Mouse (Mus musculus) MEL (cell line): ENCODE results near the gene 9430097D07Rik. TPM values are rescaled to one million over a fixed set of nuclear protein-coding genes. Genes with fewer than 3 reads are reported as not detected.

Experiments used
- DNase-seq: peaks from one replicate; pipeline ENCODE4 v3.0.0; 2011; ENCODE audit warnings: low read depth, low spot score
- H3K27ac ChIP-seq: 2 replicates; pipeline ENCODE4 v1.5.1; 2012; ENCODE audit warnings: low read depth, mild to moderate bottlenecking, control low read depth, low read length, moderate library complexity; ENCODE audit not compliant: control insufficient read depth
- H3K27me3 ChIP-seq, 2 experiments: fragments of 150-350 bp in 1 of 2; sonication (generic) in 1 of 2; 2 replicates each; pipeline ENCODE4 v1.6.1; 2012; ENCODE audit warnings: low read length in 2 of 2, mild to moderate bottlenecking in 2 of 2, improper control_type of control experiment in 1 of 2, moderate library complexity in 1 of 2; ENCODE audit not compliant: insufficient read depth in 2 of 2, control insufficient read depth in 1 of 2
- H3K36me3 ChIP-seq, 2 experiments: 2 replicates each; pipeline ENCODE4 v1.6.1; 2012 to 2014; ENCODE audit warnings: low read length in 2 of 2, improper control_type of control experiment in 1 of 2, inconsistent platforms in 1 of 2, mild to moderate bottlenecking in 1 of 2; ENCODE audit not compliant: insufficient read depth in 2 of 2, control insufficient read depth in 1 of 2
- H3K4me1 ChIP-seq, 2 experiments: fragments of 150-350 bp in 1 of 2; sonication (generic) in 1 of 2; 2 replicates each; pipeline ENCODE4 v1.6.1; 2012; ENCODE audit warnings: low read length in 2 of 2, improper control_type of control experiment in 1 of 2, mild to moderate bottlenecking in 1 of 2; ENCODE audit not compliant: insufficient read depth in 2 of 2, control insufficient read depth in 1 of 2
- H3K4me3 ChIP-seq, 2 experiments: fragments of 150-350 bp in 1 of 2; sonication (generic) in 1 of 2; 2 replicates each; pipeline ENCODE4 v1.5.1; 2012; ENCODE audit warnings: low read depth in 2 of 2, low read length in 2 of 2, mild to moderate bottlenecking in 2 of 2, moderate library complexity in 2 of 2, control low read depth in 1 of 2, improper control_type of control experiment in 1 of 2; ENCODE audit not compliant: control insufficient read depth in 1 of 2, insufficient read depth in 1 of 2
- H3K79me2 ChIP-seq: 2 replicates; pipeline ENCODE4 v1.6.1; 2012; ENCODE audit warnings: mild to moderate bottlenecking, low read length, moderate library complexity; ENCODE audit not compliant: control insufficient read depth, poor library complexity, insufficient read depth
- H3K9ac ChIP-seq: 2 replicates; pipeline ENCODE4 v1.6.1; 2012; ENCODE audit warnings: low read depth, mild to moderate bottlenecking, control low read depth, low read length, moderate library complexity; ENCODE audit not compliant: control insufficient read depth, poor library complexity, severe bottlenecking
- H3K9me3 ChIP-seq: fragments of 150-350 bp; sonication (generic); replicated peaks from 2 replicates; pipeline ENCODE4 v1.6.1; 2012; ENCODE audit warnings: mild to moderate bottlenecking, low read length, improper control_type of control experiment, moderate library complexity; ENCODE audit not compliant: insufficient read depth
- BHLHE40 ChIP-seq: IDR thresholded peaks from 2 replicates; pipeline ENCODE4 v1.6.1; 2012; ENCODE audit warnings: low read depth, mild to moderate bottlenecking, inconsistent platforms, low read length, improper control_type of control experiment, borderline replicate concordance
- CHD1 ChIP-seq: IDR thresholded peaks from 2 replicates; pipeline ENCODE4 v1.6.1; 2012; ENCODE audit warnings: low read depth, mild to moderate bottlenecking, inconsistent platforms, low read length, improper control_type of control experiment
- CHD2 ChIP-seq: IDR thresholded peaks from 2 replicates; pipeline ENCODE4 v1.6.1; 2011; ENCODE audit warnings: low read length, improper control_type of control experiment
- CTCF ChIP-seq, 3 experiments: IDR thresholded peaks in 2 of 3; conservative IDR thresholded peaks in 1 of 3; 2 replicates each; pipeline ENCODE4 v1.5.1; 2011 to 2012; ENCODE audit warnings: low read length in 3 of 3, low read depth in 2 of 3, mild to moderate bottlenecking in 2 of 3, improper control_type of control experiment in 1 of 3, inconsistent platforms in 1 of 3, mixed read lengths in 1 of 3, moderate library complexity in 1 of 3; ENCODE audit not compliant: control insufficient read depth in 1 of 3, insufficient read depth in 1 of 3, poor library complexity in 1 of 3, severe bottlenecking in 1 of 3
- ELF1 ChIP-seq: IDR thresholded peaks from 2 replicates; pipeline ENCODE4 v1.6.1; 2014; ENCODE audit warnings: low read depth, mild to moderate bottlenecking, inconsistent platforms, low read length, improper control_type of control experiment, moderate library complexity
- EP300 ChIP-seq, 2 experiments: IDR thresholded peaks; 2 replicates each; pipeline ENCODE4 v1.6.1; 2011; ENCODE audit warnings: improper control_type of control experiment in 2 of 2, low read length in 2 of 2, low read depth in 1 of 2, mild to moderate bottlenecking in 1 of 2
- GABPA ChIP-seq: IDR thresholded peaks from 2 replicates; pipeline ENCODE4 v1.6.1; 2012; ENCODE audit warnings: low read depth, mild to moderate bottlenecking, inconsistent platforms, low read length, improper control_type of control experiment, moderate library complexity
- GATA1 ChIP-seq: IDR thresholded peaks from 2 replicates; pipeline ENCODE4 v1.6.1; 2011; ENCODE audit warnings: low read depth, low read length, improper control_type of control experiment
- HCFC1 ChIP-seq: IDR thresholded peaks from 2 replicates; pipeline ENCODE4 v1.6.1; 2012; ENCODE audit warnings: low read depth, mild to moderate bottlenecking, inconsistent platforms, low read length, improper control_type of control experiment, moderate library complexity
- JUND ChIP-seq: IDR thresholded peaks from 2 replicates; pipeline ENCODE4 v1.6.1; 2011; ENCODE audit warnings: low read depth, mild to moderate bottlenecking, improper control_type of control experiment, low read length
- KAT2A ChIP-seq: conservative IDR thresholded peaks from 2 replicates; pipeline ENCODE4 v1.6.1; 2012; ENCODE audit warnings: low read depth, low read length, improper control_type of control experiment, inconsistent platforms
- MAX ChIP-seq: IDR thresholded peaks from 2 replicates; pipeline ENCODE4 v1.6.1; 2011; ENCODE audit warnings: low read length, improper control_type of control experiment
- MAZ ChIP-seq: IDR thresholded peaks from 2 replicates; pipeline ENCODE4 v1.6.1; 2012; ENCODE audit warnings: low read depth, mild to moderate bottlenecking, inconsistent platforms, low read length, improper control_type of control experiment
- MEF2A ChIP-seq: IDR thresholded peaks from 2 replicates; pipeline ENCODE4 v1.6.1; 2014; ENCODE audit warnings: low read depth, mild to moderate bottlenecking, inconsistent platforms, low read length, improper control_type of control experiment; ENCODE audit not compliant: poor library complexity, insufficient replicate concordance, severe bottlenecking; ENCODE audit errors: extremely low read depth
- MXI1 ChIP-seq: IDR thresholded peaks from 2 replicates; pipeline ENCODE4 v1.6.1; 2011; ENCODE audit warnings: mild to moderate bottlenecking, low read depth, low read length, improper control_type of control experiment
- MYC ChIP-seq: IDR thresholded peaks from 2 replicates; pipeline ENCODE4 v1.6.1; 2011; ENCODE audit warnings: low read depth, mild to moderate bottlenecking, low read length, improper control_type of control experiment, moderate library complexity
- POLR2A ChIP-seq, 2 experiments: IDR thresholded peaks; 2 replicates each; pipeline ENCODE4 v1.6.1; 2011 to 2012; ENCODE audit warnings: low read length in 2 of 2, mild to moderate bottlenecking in 2 of 2, control low read depth in 1 of 2, improper control_type of control experiment in 1 of 2, low read depth in 1 of 2, moderate library complexity in 1 of 2; ENCODE audit not compliant: control insufficient read depth in 1 of 2, insufficient read depth in 1 of 2, poor library complexity in 1 of 2
- POLR2AphosphoS2 ChIP-seq: IDR thresholded peaks from 2 replicates; pipeline ENCODE4 v1.6.1; 2011; ENCODE audit warnings: low read length, improper control_type of control experiment
- POLR2AphosphoS5 ChIP-seq: IDR thresholded peaks from 2 replicates; pipeline ENCODE4 v1.6.1; 2012; ENCODE audit warnings: low read depth, borderline replicate concordance, mild to moderate bottlenecking, inconsistent platforms, low read length, moderate library complexity, mixed read lengths
- RAD21 ChIP-seq: IDR thresholded peaks from 2 replicates; pipeline ENCODE4 v1.6.1; 2011; ENCODE audit warnings: mild to moderate bottlenecking, low read depth, low read length, improper control_type of control experiment
- RCOR1 ChIP-seq: IDR thresholded peaks from 2 replicates; pipeline ENCODE4 v1.6.1; 2012; ENCODE audit warnings: low read depth, mild to moderate bottlenecking, inconsistent platforms, low read length, improper control_type of control experiment
- SIN3A ChIP-seq: IDR thresholded peaks from 2 replicates; pipeline ENCODE4 v1.6.1; 2012; ENCODE audit warnings: low read length, improper control_type of control experiment, inconsistent platforms
- SMC3 ChIP-seq: IDR thresholded peaks from 2 replicates; pipeline ENCODE4 v1.6.1; 2011; ENCODE audit warnings: low read depth, low read length, improper control_type of control experiment
- TAL1 ChIP-seq: IDR thresholded peaks from 2 replicates; pipeline ENCODE4 v1.6.1; 2012; ENCODE audit warnings: mild to moderate bottlenecking, inconsistent platforms, low read length, moderate library complexity, mixed read lengths
- TCF12 ChIP-seq: IDR thresholded peaks from 2 replicates; pipeline ENCODE4 v1.6.1; 2014; ENCODE audit warnings: low read depth, mild to moderate bottlenecking, inconsistent platforms, low read length, improper control_type of control experiment, moderate library complexity
- USF1 ChIP-seq: IDR thresholded peaks from 2 replicates; pipeline ENCODE4 v1.6.1; 2014; ENCODE audit warnings: low read depth, mild to moderate bottlenecking, inconsistent platforms, low read length, improper control_type of control experiment, moderate library complexity
- USF2 ChIP-seq, 2 experiments: IDR thresholded peaks; 2 replicates each; pipeline ENCODE4 v1.6.1; 2011 to 2012; ENCODE audit warnings: improper control_type of control experiment in 2 of 2, low read length in 2 of 2, borderline replicate concordance in 1 of 2, inconsistent platforms in 1 of 2, low read depth in 1 of 2, mild to moderate bottlenecking in 1 of 2; ENCODE audit not compliant: insufficient read depth in 1 of 2
- ZC3H11A ChIP-seq: IDR thresholded peaks from 2 replicates; pipeline ENCODE4 v1.6.1; 2012; ENCODE audit warnings: low read depth, mild to moderate bottlenecking, inconsistent platforms, low read length, improper control_type of control experiment
- ZMIZ1 ChIP-seq: IDR thresholded peaks from 2 replicates; pipeline ENCODE4 v1.6.1; 2012; ENCODE audit warnings: low read depth, mild to moderate bottlenecking, inconsistent platforms, low read length, improper control_type of control experiment, moderate library complexity
- polyA plus RNA-seq, 2 experiments: library from polyadenylated mRNA; stranded (reverse) in 1 of 2; unstranded in 1 of 2; fragments of >175 nt in 1 of 2; fragments of >200 nt in 1 of 2; gene quantifications; 2 replicates each; pipeline versions ENCODE4 v1.2.1 to v1.2.4; 2012; ENCODE audit warnings: low replicate concordance in 2 of 2, low read depth in 1 of 2; ENCODE audit not compliant: insufficient read length in 2 of 2, insufficient read depth in 1 of 2, missing spikeins in 1 of 2
- total RNA-seq: library from RNA; depleted of rRNA; stranded (reverse); fragments of 300-350 nt; gene quantifications from 2 replicates; pipeline ENCODE4 v1.2.3, GENCODE M21; 2012

Gene 9430097D07Rik
- total and polyA plus RNA-seq, 3 experiments, result 0.11 to 0.12 TPM; not detected in 1

- no peaks in the 10 kb centered on the region for H3K9me3 ChIP-seq
- TF ChIP-seq GABPA, result no peak
- 0 out of 4 replicates have a peak, but pooled peaks of 1 of the 2 experiments have one; percentile 23 for TF ChIP-seq POLR2A (IDR thresholded peaks at IDR 0.05; ENCODE audit: control insufficient read depth in 1 of 2, insufficient read depth in 1 of 2, low read depth in 1 of 2, low read length in 2 of 2, poor library complexity in 1 of 2)
- TF ChIP-seq HCFC1, result peak; percentile 41; the same call in 1 of the 2 replicates
- peak; percentile 21 to 71 (median 29); a peak in 4 of 6 replicates for TF ChIP-seq CTCF (IDR thresholded peaks at IDR 0.05 in 2 of 3, conservative IDR thresholded peaks at IDR 0.05 in 1 of 3; ENCODE audit: control insufficient read depth in 1 of 3, insufficient read depth in 1 of 3, low read depth in 2 of 3, low read length in 3 of 3, poor library complexity in 1 of 3, severe bottlenecking in 1 of 3)
- TF ChIP-seq RAD21, result peak; percentile 27
- TF ChIP-seq ZC3H11A, result no peak
- no peak for TF ChIP-seq GATA1
- no peak for TF ChIP-seq CHD1
- no peak for TF ChIP-seq JUND
- peak in 1 of 2 experiments; percentile 32; a peak in 1 of 4 replicates for TF ChIP-seq EP300 (IDR thresholded peaks at IDR 0.05; ENCODE audit: low read depth in 1 of 2, low read length in 2 of 2)
- TF ChIP-seq MXI1, result peak; percentile 47; the same call in 1 of the 2 replicates
- no peak for TF ChIP-seq ZMIZ1
- TF ChIP-seq SIN3A, result peak; percentile 71
- TF ChIP-seq RCOR1, result no peak
- TF ChIP-seq ELF1, result no peak
- no peak for TF ChIP-seq USF2 (IDR thresholded peaks at IDR 0.05; ENCODE audit: borderline replicate concordance in 1 of 2, insufficient read depth in 1 of 2, low read depth in 1 of 2, low read length in 2 of 2)
- no peak for TF ChIP-seq TCF12
- TF ChIP-seq MYC, result 0 out of 2 replicates have a peak, but pooled peaks have one; percentile 17
- no peak for TF ChIP-seq MEF2A
- TF ChIP-seq POLR2AphosphoS5, result no peak
- TF ChIP-seq CHD2, result no peak
- TF ChIP-seq TAL1, result no peak
- TF ChIP-seq MAX, result no peak
- 0 out of 2 replicates have a peak, but pooled peaks have one; percentile 41 for TF ChIP-seq MAZ
- TF ChIP-seq KAT2A, result no peak
- no peak for TF ChIP-seq USF1
- TF ChIP-seq SMC3, result peak; percentile 45; the same call in 1 of the 2 replicates
- no peak for TF ChIP-seq BHLHE40
- TF ChIP-seq POLR2AphosphoS2, result no peak
- H3K27me3 ChIP-seq, result no peaks in the 10 kb centered on the region
- peak overlapping the region; percentile 54 to 62 for H3K4me3 ChIP-seq
- peaks cover 1 to 6% of the 10 kb centered on the region in 2 experiments; a peak in 2 of 4 replicates for H3K36me3 ChIP-seq
- H3K79me2 ChIP-seq, result peaks cover 2% of the 10 kb centered on the region; the same call in 1 of the 2 replicates
- DNase-seq, result peak; percentile 81
- peak overlapping the region; percentile 52 for H3K9ac ChIP-seq
- H3K27ac ChIP-seq, result peak overlapping the region; percentile 26
- peaks cover 6 to 29% of the 10 kb centered on the region in 2 experiments for H3K4me1 ChIP-seq
Observed at GRCm38 (mm10) chr2:32610610-32611229, 35.2 kb upstream of the 9430097D07Rik start.
